Mouse (Mus musculus) T-cell, adult 2 months (primary cell): ENCODE data around the gene Mmadhc.

Experiments
- DNase-seq: peaks from one replicate; pipeline ENCODE4 v3.0.0; 2022; ENCODE audit warnings: low spot score

Gene Mmadhc

GRCm38 (mm10) chr2:50296109-50296986 is at the start of gene Mmadhc:
Gene Mmadhc (minus strand): TSS chr2:50296801.
- DNase-seq, result peak; percentile 90

GRCm38 (mm10) chr2:50343598-50343997 is 47.0 kb upstream of the Mmadhc start:
- DNase-seq, result no peak

GRCm38 (mm10) chr2:50339061-50339460 is 42.5 kb upstream of the Mmadhc start:
- no peak for DNase-seq

- DNase-seq, result no peak
Observed at GRCm38 (mm10) chr2:50337596-50337995, 41.0 kb upstream of the Mmadhc start.

GRCm38 (mm10) chr2:50331716-50332270 is 35.2 kb upstream of the Mmadhc start:
- DNase-seq, result no peak

GRCm38 (mm10) chr2:50328181-50328580 is 31.6 kb upstream of the Mmadhc start:
- DNase-seq, result no peak

- no peak for DNase-seq
Observed at GRCm38 (mm10) chr2:50324799-50325198, 28.2 kb upstream of the Mmadhc start.

- DNase-seq, result no peak
Observed at GRCm38 (mm10) chr2:50306663-50307320, 10.2 kb upstream of the Mmadhc start.

- no peak for DNase-seq
Observed at GRCm38 (mm10) chr2:50304824-50305577, 8.4 kb upstream of the Mmadhc start.

- DNase-seq, result no peak
Observed at GRCm38 (mm10) chr2:50296987-50297350, 368 bp upstream of the Mmadhc start.

- DNase-seq, result no peak
Observed at GRCm38 (mm10) chr2:50295562-50295961, 1.0 kb downstream of the Mmadhc start.

- DNase-seq, result no peak
Observed at GRCm38 (mm10) chr2:50294084-50294483, 2.5 kb downstream of the Mmadhc start.

GRCm38 (mm10) chr2:50293572-50293971 is 3.0 kb downstream of the Mmadhc start:
- DNase-seq, result no peak

GRCm38 (mm10) chr2:50291901-50292300 is 4.7 kb downstream of the Mmadhc start:
- DNase-seq, result no peak

- no peak for DNase-seq
Observed at GRCm38 (mm10) chr2:50290754-50291153, 5.8 kb downstream of the Mmadhc start.

GRCm38 (mm10) chr2:50284781-50285180 is 11.8 kb downstream of the Mmadhc start:
- no peak for DNase-seq

GRCm38 (mm10) chr2:50284040-50284439 is 12.6 kb downstream of the Mmadhc start:
- DNase-seq, result no peak

GRCm38 (mm10) chr2:50276715-50277114 is 19.9 kb downstream of the Mmadhc start:
- DNase-seq, result no peak

- DNase-seq, result no peak
Observed at GRCm38 (mm10) chr2:50273415-50273814, 23.2 kb downstream of the Mmadhc start.

GRCm38 (mm10) chr2:50272165-50272564 is 24.4 kb downstream of the Mmadhc start:
- DNase-seq, result no peak

- no peak for DNase-seq
Observed at GRCm38 (mm10) chr2:50268514-50268913, 28.1 kb downstream of the Mmadhc start.

- no peak for DNase-seq
Observed at GRCm38 (mm10) chr2:50267046-50267445, 29.6 kb downstream of the Mmadhc start.
